Mouse (Mus musculus): Measurements from ENCODE around the gene Gm15517. TPM values are rescaled to one million over a fixed set of nuclear protein-coding genes. Genes with fewer than 3 reads are reported as not detected.
"Not testable (repeated sequence)": the region's sequence is repeated elsewhere in the genome, so short reads cannot be mapped to it uniquely, and the experiment has no call there.

Gene Gm15517
- total RNA-seq (2014; fragmentation: Nextera tagmentation) (not detected in 2 replicates), total RNA-seq (2017) (not detected in 2 replicates), polyA plus RNA-seq (2012) (not detected in 2 replicates)

DNA sequence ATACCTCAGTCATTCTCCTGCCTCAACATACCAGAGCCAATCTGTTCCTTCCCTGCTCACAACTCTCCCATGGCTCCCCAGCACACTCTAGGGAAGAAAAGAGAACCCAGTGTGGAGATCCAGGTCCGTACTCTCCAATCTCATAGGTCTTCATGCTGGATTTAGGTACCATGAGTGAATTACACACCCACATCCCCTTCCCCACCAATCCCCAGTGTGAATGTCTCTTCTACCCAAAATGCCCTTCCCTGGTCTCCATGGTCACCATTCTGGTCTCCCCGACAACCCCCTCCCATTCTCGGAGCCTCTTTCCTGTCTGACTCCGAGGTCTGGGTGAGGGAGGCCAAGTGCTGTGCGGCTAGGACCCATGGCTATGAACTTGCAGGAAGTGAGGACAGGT is at the start of gene Gm15517:
TSS of gene Gm15517 (plus strand) at position 301 of the 400 bp plus-strand sequence.
- H3K27me3 ChIP-seq (ENCODE audit: insufficient read depth, low read length), result peaks cover 37% of the 10 kb centered on the region
- DNase-seq (ENCODE audit: low spot score) (no peak), ATAC-seq (ENCODE audit: extremely low read depth, insufficient number of reproducible peaks, low FRiP score, poor library complexity, severe bottlenecking) (no peak)
- no peaks in the 10 kb centered on the region for H3K9me3 ChIP-seq (replicated peaks)
- peaks cover 6% of the 10 kb centered on the region for H3K4me1 ChIP-seq (ENCODE audit: insufficient read depth, low read depth, low read length)
- no peak within 1 kb of the TSS for H3K4me3 ChIP-seq (ENCODE audit: low read depth, low read length)
- TF ChIP-seq GATA1 (IDR thresholded peaks at IDR 0.05; ENCODE audit: borderline replicate concordance, low read length) (no peak), CTCF (IDR thresholded peaks at IDR 0.05; ENCODE audit: low read depth, low read length) (no peak), POLR2AphosphoS5 (IDR thresholded peaks at IDR 0.05; ENCODE audit: insufficient replicate concordance, low read depth, low read length) (no peak), GATA2 (IDR thresholded peaks at IDR 0.05; ENCODE audit: borderline replicate concordance, low read depth, low read length) (no peak), TAL1 (conservative IDR thresholded peaks at IDR 0.05; ENCODE audit: low read depth, low read length) (no peak)
- H3K36me3 ChIP-seq (replicated peaks), result peaks cover 5% of the 10 kb centered on the region

DNA sequence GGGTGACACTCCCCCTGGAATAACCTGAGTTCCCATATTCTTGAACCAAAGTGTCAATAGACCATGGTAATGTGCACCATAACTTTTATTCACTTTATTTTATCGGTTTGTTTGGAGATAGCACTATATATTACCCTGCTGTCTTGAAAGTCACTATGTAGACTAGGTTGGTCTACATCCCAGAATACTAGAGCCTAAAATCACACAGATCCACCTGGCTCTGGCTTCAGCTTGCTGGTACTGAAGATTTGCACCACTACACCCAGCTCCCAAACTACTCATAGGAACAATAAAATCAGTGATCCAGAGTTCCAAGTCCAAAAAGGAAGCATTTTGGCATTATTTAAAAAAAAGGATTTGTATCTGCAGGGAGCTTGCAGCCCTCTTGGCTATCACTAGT is 45.6 kb upstream of the Gm15517 start, which contains the start of gene Klk1b5:
TSS of gene Klk1b5 (plus strand) at position 301 of the 400 bp plus-strand sequence.
- Histone ChIP-seq H3K4me3 (ENCODE audit: low read depth, low read length) (no peak within 1 kb of the TSS), H3K4me1 (ENCODE audit: insufficient read depth, low read depth, low read length) (no peaks in the 10 kb centered on the region), H3K36me3 (replicated peaks) (no peaks in the 10 kb centered on the region), H3K9me3 (replicated peaks) (no peaks in the 10 kb centered on the region), H3K27me3 (ENCODE audit: insufficient read depth, low read length) (peaks cover 8% of the 10 kb centered on the region)
- no peak for ATAC-seq (ENCODE audit: extremely low read depth, insufficient number of reproducible peaks, low FRiP score, poor library complexity, severe bottlenecking)
- DNase-seq (ENCODE audit: low spot score), result no peak
- no peak for TF ChIP-seq GATA1 (IDR thresholded peaks at IDR 0.05; ENCODE audit: borderline replicate concordance, low read length)
- TF ChIP-seq POLR2AphosphoS5 (IDR thresholded peaks at IDR 0.05; ENCODE audit: insufficient replicate concordance, low read depth, low read length), result no peak
- no peak for TF ChIP-seq GATA2 (IDR thresholded peaks at IDR 0.05; ENCODE audit: borderline replicate concordance, low read depth, low read length)
- TF ChIP-seq TAL1 (conservative IDR thresholded peaks at IDR 0.05; ENCODE audit: low read depth, low read length), result no peak
- no peak for TF ChIP-seq CTCF (IDR thresholded peaks at IDR 0.05; ENCODE audit: low read depth, low read length)

DNA sequence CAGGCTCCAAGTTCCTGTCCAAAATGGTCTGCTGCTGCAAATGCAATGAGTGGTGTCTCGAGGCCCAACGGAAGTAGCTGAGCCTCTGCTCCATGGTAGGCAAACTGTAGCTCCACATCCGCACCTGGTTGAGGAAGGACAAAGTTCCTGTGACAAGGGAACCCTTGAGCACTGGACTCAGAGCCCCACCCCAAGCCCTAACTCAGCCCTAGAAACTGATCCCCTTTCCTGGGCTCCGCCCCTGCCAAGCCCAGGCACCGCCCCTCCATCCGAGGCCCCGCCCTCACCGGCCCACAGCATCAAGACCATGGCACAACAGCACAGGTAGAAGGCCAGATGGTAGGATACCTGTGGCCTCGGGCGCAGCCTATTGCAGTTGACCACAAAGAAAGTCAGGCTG is 39.6 kb upstream of the Gm15517 start:
- H3K27me3 ChIP-seq (ENCODE audit: insufficient read depth, low read length), result peaks cover 13% of the 10 kb centered on the region; the same call in 1 of the 2 replicates
- not testable (repeated sequence) for H3K4me1 ChIP-seq (ENCODE audit: insufficient read depth, low read depth, low read length); H3K9me3 ChIP-seq (replicated peaks); ATAC-seq (ENCODE audit: extremely low read depth, insufficient number of reproducible peaks, low FRiP score, poor library complexity, severe bottlenecking); H3K36me3 ChIP-seq (replicated peaks); H3K4me3 ChIP-seq (ENCODE audit: low read depth, low read length); DNase-seq (ENCODE audit: low spot score)

DNA sequence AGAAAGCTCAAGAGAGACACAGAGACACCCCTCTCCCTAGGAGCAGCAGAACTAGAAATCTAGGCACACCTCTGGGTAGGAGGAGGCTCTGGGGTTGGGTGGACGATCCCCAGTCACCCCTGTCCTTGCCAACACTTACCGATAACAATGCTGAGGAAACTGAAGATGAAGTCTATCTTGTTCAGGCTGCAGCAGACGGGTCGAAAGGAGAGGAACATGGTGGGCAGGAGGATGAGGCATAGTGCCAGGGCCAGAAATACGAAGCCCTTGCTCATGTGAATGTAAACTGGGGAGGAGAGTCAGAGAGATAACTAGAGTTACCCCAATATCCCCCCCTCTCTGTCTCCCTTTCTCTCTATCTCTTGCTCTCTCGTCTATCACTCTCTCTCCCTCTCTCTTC is 38.9 kb upstream of the Gm15517 start:
- not testable (repeated sequence) for H3K9me3 ChIP-seq (replicated peaks); H3K4me1 ChIP-seq (ENCODE audit: insufficient read depth, low read depth, low read length); H3K4me3 ChIP-seq (ENCODE audit: low read depth, low read length); ATAC-seq (ENCODE audit: extremely low read depth, insufficient number of reproducible peaks, low FRiP score, poor library complexity, severe bottlenecking); H3K36me3 ChIP-seq (replicated peaks); DNase-seq (ENCODE audit: low spot score)
- peaks cover 19% of the 10 kb centered on the region; the same call in 1 of the 2 replicates for H3K27me3 ChIP-seq (ENCODE audit: insufficient read depth, low read length)

DNA sequence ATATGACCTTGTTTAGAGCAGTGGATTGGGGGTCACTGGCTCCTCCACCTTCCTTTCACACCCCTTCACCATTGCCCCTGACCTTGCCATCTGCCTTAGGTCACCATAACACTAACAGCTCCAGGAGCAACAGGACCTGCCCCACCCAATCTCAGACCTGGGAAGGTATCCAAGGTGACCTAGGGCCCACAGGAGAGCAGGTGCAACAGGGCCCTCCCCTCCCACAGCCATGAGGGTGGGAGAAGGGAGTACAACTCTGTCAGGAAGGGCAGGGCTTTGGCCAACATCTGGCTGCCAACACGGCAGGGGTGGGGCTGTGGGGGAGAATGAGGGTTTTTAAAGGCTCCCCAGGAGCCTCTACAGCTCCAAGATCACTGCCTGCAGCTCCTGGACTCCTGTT is 36.2 kb upstream of the Gm15517 start, which contains the start of gene Klk1:
TSS of gene Klk1 (plus strand) at position 285 of the 400 bp plus-strand sequence.
- H3K36me3 ChIP-seq (replicated peaks), result no peaks in the 10 kb centered on the region
- no peak within 1 kb of the TSS for H3K4me3 ChIP-seq (ENCODE audit: low read depth, low read length)
- H3K4me1 ChIP-seq (ENCODE audit: insufficient read depth, low read depth, low read length), result no peaks in the 10 kb centered on the region
- DNase-seq (ENCODE audit: low spot score), result no peak
- peaks cover 24% of the 10 kb centered on the region for H3K27me3 ChIP-seq (ENCODE audit: insufficient read depth, low read length)
- TF ChIP-seq POLR2AphosphoS5 (IDR thresholded peaks at IDR 0.05; ENCODE audit: insufficient replicate concordance, low read depth, low read length), result no peak
- no peak for TF ChIP-seq TAL1 (conservative IDR thresholded peaks at IDR 0.05; ENCODE audit: low read depth, low read length)
- no peak for TF ChIP-seq CTCF (IDR thresholded peaks at IDR 0.05; ENCODE audit: low read depth, low read length)
- TF ChIP-seq GATA1 (IDR thresholded peaks at IDR 0.05; ENCODE audit: borderline replicate concordance, low read length), result no peak
- TF ChIP-seq GATA2 (IDR thresholded peaks at IDR 0.05; ENCODE audit: borderline replicate concordance, low read depth, low read length), result no peak
- no peaks in the 10 kb centered on the region for H3K9me3 ChIP-seq (replicated peaks)
- no peak for ATAC-seq (ENCODE audit: extremely low read depth, insufficient number of reproducible peaks, low FRiP score, poor library complexity, severe bottlenecking)

DNA sequence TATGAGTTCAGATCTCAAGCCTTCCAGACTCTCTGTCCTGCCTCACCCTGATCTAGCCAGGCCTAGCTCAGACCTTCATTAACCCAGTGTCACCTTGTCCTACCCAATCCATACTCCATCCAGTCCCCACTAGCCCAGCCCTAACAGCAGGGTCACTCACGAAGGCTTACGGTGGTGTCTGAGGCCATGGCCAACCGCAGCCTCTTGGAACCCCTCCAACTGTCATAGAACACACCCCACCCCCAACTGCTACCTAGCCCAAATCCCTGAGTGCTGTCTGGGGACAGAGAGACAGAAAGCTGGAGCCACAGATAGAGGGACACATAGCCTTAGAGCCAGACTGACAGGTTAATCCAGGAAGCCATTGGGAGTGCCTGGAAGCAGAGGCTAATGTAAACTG is 25.3 kb upstream of the Gm15517 start, which contains the start of gene Gm36864:
TSS of gene Gm36864 (plus strand) at position 269 of the 400 bp plus-strand sequence.
- no peak for ATAC-seq (ENCODE audit: extremely low read depth, insufficient number of reproducible peaks, low FRiP score, poor library complexity, severe bottlenecking)
- TF ChIP-seq GATA1 (IDR thresholded peaks at IDR 0.05; ENCODE audit: borderline replicate concordance, low read length) (no peak), TAL1 (conservative IDR thresholded peaks at IDR 0.05; ENCODE audit: low read depth, low read length) (no peak), POLR2AphosphoS5 (IDR thresholded peaks at IDR 0.05; ENCODE audit: insufficient replicate concordance, low read depth, low read length) (no peak), CTCF (IDR thresholded peaks at IDR 0.05; ENCODE audit: low read depth, low read length) (no peak), GATA2 (IDR thresholded peaks at IDR 0.05; ENCODE audit: borderline replicate concordance, low read depth, low read length) (no peak)

DNA sequence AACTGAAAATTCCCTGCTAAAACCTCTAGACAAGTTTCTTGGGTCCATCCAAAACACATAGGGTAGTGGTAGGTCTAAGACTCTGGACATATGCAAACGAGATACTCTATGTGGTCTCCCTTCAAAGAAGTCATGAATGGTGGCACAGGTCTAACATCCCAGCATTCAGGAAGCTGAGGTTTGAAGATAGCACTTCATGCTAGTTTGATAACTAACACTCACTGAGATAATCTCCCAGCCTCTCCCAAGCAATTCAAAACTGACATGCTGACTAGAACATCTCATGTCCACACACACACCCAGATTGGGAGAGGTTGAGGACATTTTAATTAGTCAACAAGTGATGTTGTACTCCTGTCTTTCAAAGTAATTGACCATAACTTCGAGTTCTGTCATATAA is 21.3 kb upstream of the Gm15517 start:
- no peak overlapping the region for H3K4me3 ChIP-seq (ENCODE audit: low read depth, low read length)
- H3K9me3 ChIP-seq (replicated peaks), result no peaks in the 10 kb centered on the region
- no peak for TF ChIP-seq CTCF (IDR thresholded peaks at IDR 0.05; ENCODE audit: low read depth, low read length)
- no peak for TF ChIP-seq TAL1 (conservative IDR thresholded peaks at IDR 0.05; ENCODE audit: low read depth, low read length)
- TF ChIP-seq GATA2 (IDR thresholded peaks at IDR 0.05; ENCODE audit: borderline replicate concordance, low read depth, low read length), result no peak
- TF ChIP-seq GATA1 (IDR thresholded peaks at IDR 0.05; ENCODE audit: borderline replicate concordance, low read length), result no peak
- TF ChIP-seq POLR2AphosphoS5 (IDR thresholded peaks at IDR 0.05; ENCODE audit: insufficient replicate concordance, low read depth, low read length), result no peak
- ATAC-seq (ENCODE audit: extremely low read depth, insufficient number of reproducible peaks, low FRiP score, poor library complexity, severe bottlenecking) (no peak), DNase-seq (ENCODE audit: low spot score) (no peak)
- peaks cover 3% of the 10 kb centered on the region for H3K36me3 ChIP-seq (replicated peaks)
- H3K4me1 ChIP-seq (ENCODE audit: insufficient read depth, low read depth, low read length), result peaks cover 3% of the 10 kb centered on the region
- peaks cover 37% of the 10 kb centered on the region for H3K27me3 ChIP-seq (ENCODE audit: insufficient read depth, low read length)

More for the DNA sequence above, 25.3 kb upstream of the Gm15517 start, which contains the start of gene Gm36864:
- H3K36me3 ChIP-seq (replicated peaks), result no peaks in the 10 kb centered on the region
- H3K4me3 ChIP-seq (ENCODE audit: low read depth, low read length), result no peak within 1 kb of the TSS
- H3K4me1 ChIP-seq (ENCODE audit: insufficient read depth, low read depth, low read length), result peaks cover 2% of the 10 kb centered on the region; the same call in 1 of the 2 replicates
- DNase-seq (ENCODE audit: low spot score), result no peak
- no peaks in the 10 kb centered on the region for H3K9me3 ChIP-seq (replicated peaks)
- H3K27me3 ChIP-seq (ENCODE audit: insufficient read depth, low read length), result peaks cover 42% of the 10 kb centered on the region

Data from G1E (cell line).